In genomic region chr11:100500241-100500640, GRCm38 (mm10) we compare ENCODE assay signal across 22 mouse cellular contexts. TPM values are rescaled to one million over a fixed set of nuclear protein-coding genes. Genes with fewer than 3 reads are reported as not detected.
"Had no signal": no experiment of that assay in that cellular context is flagged by ENCODE, and none has a peak within 500 bp of the region (broad histone marks: within the 10 kb centered on the region; RNA-seq: fewer than 3 reads in every experiment).

No protein-coding gene starts in this region.

- H3K4me3 ChIP-seq: layer of hippocampus, adult 2 months; limb, embryonic 10.5 days; limb, embryonic 13.5 days; lung, embryonic 15.5 days; megakaryocyte, embryonic 14.5 days; midbrain, embryonic 12.5 days; neural tube, embryonic 12.5 days; neural tube, embryonic 15.5 days had no signal

- ATAC-seq: hindbrain, postnatal 0 days; inflammation-experienced regulatory T-cells, adult 6 months; intestine, embryonic 16.5 days had no signal

- H3K27ac ChIP-seq: hindbrain, postnatal 0 days; layer of hippocampus, adult 2 months; limb, embryonic 10.5 days; limb, embryonic 13.5 days; lung, embryonic 15.5 days; midbrain, embryonic 12.5 days; neural tube, embryonic 12.5 days; neural tube, embryonic 15.5 days; stomach, postnatal 0 days had no signal

- H3K9ac ChIP-seq: limb, embryonic 13.5 days; lung, embryonic 15.5 days; midbrain, embryonic 12.5 days; neural tube, embryonic 12.5 days; neural tube, embryonic 15.5 days had no signal

- H3K27me3 ChIP-seq: limb, embryonic 13.5 days; lung, embryonic 15.5 days; megakaryocyte, embryonic 14.5 days; midbrain, embryonic 12.5 days; neural tube, embryonic 12.5 days; neural tube, embryonic 15.5 days had no signal

- H3K4me1 ChIP-seq: limb, embryonic 10.5 days; limb, embryonic 13.5 days; lung, embryonic 15.5 days; neural tube, embryonic 12.5 days; neural tube, embryonic 15.5 days had no signal

- H3K4me2 ChIP-seq: limb, embryonic 13.5 days; lung, embryonic 15.5 days; midbrain, embryonic 12.5 days; neural tube, embryonic 12.5 days; neural tube, embryonic 15.5 days had no signal

- H3K9me3 ChIP-seq: limb, embryonic 10.5 days; limb, embryonic 13.5 days; lung, embryonic 15.5 days; megakaryocyte, embryonic 14.5 days; midbrain, embryonic 12.5 days; neural tube, embryonic 12.5 days; neural tube, embryonic 15.5 days had no signal

- DNase-seq: layer of hippocampus, adult 9-11 months; lung, adult 18-20 months; lung, postnatal 10 days; lung, postnatal 36 days; right cerebral cortex, adult 18-20 months; right cerebral cortex, postnatal 14 days; right cerebral cortex, postnatal 4 days; thymus, adult 2 months; thymus, postnatal 25 days had no signal

RNA-seq across cellular contexts. Expression of gene Ttc25, which starts 45.2 kb away (rescaled TPM):
- polyA plus RNA-seq: large intestine, adult 2 months had no signal
